Mouse (Mus musculus): ENCODE measurements around the gene Asmt. TPM values are rescaled to one million over a fixed set of nuclear protein-coding genes. Genes with fewer than 3 reads are reported as not detected.

Gene Asmt
- polyA plus RNA-seq (2012; fragmentation: generic; extraction: Trizol), result under 1 TPM; 0.02 to 0.05 TPM

GRCm38 (mm10) chrX:170672594-170673092 is at the start of gene Asmt:
Gene Asmt, plus strand, starts transcription at chrX:170672644.

Measured in C3H10T1/2 (cell line).